Mouse (Mus musculus) ES-Bruce4 (cell line): ENCODE results near the gene Cntnap2. TPM values are rescaled to one million over a fixed set of nuclear protein-coding genes. Genes with fewer than 3 reads are reported as not detected.

Source experiments
- H3K27ac ChIP-seq: 2 replicates; pipeline ENCODE4 v1.5.1; 2012; ENCODE audit warnings: low read length, inconsistent platforms; ENCODE audit not compliant: insufficient read depth
- H3K27me3 ChIP-seq: 2 replicates; pipeline ENCODE4 v1.6.1; 2012; ENCODE audit warnings: mild to moderate bottlenecking, low read length, inconsistent platforms; ENCODE audit not compliant: control insufficient read depth, poor library complexity, insufficient read depth, severe bottlenecking
- H3K36me3 ChIP-seq: 2 replicates; pipeline ENCODE4 v1.6.1; 2012; ENCODE audit warnings: inconsistent platforms, mild to moderate bottlenecking, low read length, moderate library complexity; ENCODE audit not compliant: control insufficient read depth, poor library complexity, insufficient read depth, severe bottlenecking
- H3K4me1 ChIP-seq: one replicate; pipeline ENCODE4 v1.8.1; 2011; ENCODE audit warnings: low read length; ENCODE audit not compliant: control insufficient read depth, insufficient read depth
- H3K4me3 ChIP-seq: 2 replicates; pipeline ENCODE4 v1.5.1; 2011; ENCODE audit warnings: low read depth, mild to moderate bottlenecking, low read length
- H3K9ac ChIP-seq: 2 replicates; pipeline ENCODE4 v1.6.1; 2012; ENCODE audit warnings: low read depth, mild to moderate bottlenecking, inconsistent platforms; ENCODE audit not compliant: poor library complexity, severe bottlenecking
- H3K9me3 ChIP-seq: replicated peaks from 2 replicates; pipeline ENCODE4 v1.6.1; 2012; ENCODE audit warnings: mild to moderate bottlenecking, low read length, inconsistent platforms; ENCODE audit not compliant: control insufficient read depth, poor library complexity, insufficient read depth, severe bottlenecking
- CTCF ChIP-seq: IDR thresholded peaks from one replicate; pipeline ENCODE4 v1.8.1; 2011; ENCODE audit warnings: low read depth, low read length
- EP300 ChIP-seq: IDR thresholded peaks from 2 replicates; pipeline ENCODE4 v1.6.1; 2011; ENCODE audit warnings: low read depth, low read length; ENCODE audit not compliant: insufficient read depth
- POLR2A ChIP-seq: IDR thresholded peaks from one replicate; pipeline ENCODE4 v1.8.1; 2011; ENCODE audit warnings: low read length; ENCODE audit not compliant: insufficient read depth
- polyA plus RNA-seq: library from polyadenylated mRNA; stranded (reverse); fragments of >200 nt; gene quantifications from 2 replicates; pipeline ENCODE4 v1.2.4, GENCODE M21; 2011; ENCODE audit warnings: low read depth; ENCODE audit not compliant: missing spikeins, insufficient read depth, insufficient read length

The Cntnap2 gene
- polyA plus RNA-seq: 4.8 and 7.4 TPM in 2 replicates

GRCm38 (mm10) chr6:45059091-45059490, at the start of gene Cntnap2:
TSS of gene Cntnap2 (plus strand) at chr6:45059357.
- TF ChIP-seq POLR2A (no peak), CTCF (no peak), EP300 (no peak)
- H3K36me3 ChIP-seq: no peaks in the 10 kb centered on the region
- H3K9me3 ChIP-seq: no peaks in the 10 kb centered on the region
- no peak within 1 kb of the TSS for H3K4me3 ChIP-seq
- no peaks in the 10 kb centered on the region for H3K4me1 ChIP-seq
- H3K27me3 ChIP-seq: no peaks in the 10 kb centered on the region; the same call in 1 of the 2 replicates
- no peak within 1 kb of the TSS for H3K27ac ChIP-seq
- no peak within 1 kb of the TSS for H3K9ac ChIP-seq

- Histone ChIP-seq H3K9ac (no peak overlapping the region), H3K27ac (no peak overlapping the region), H3K4me3 (no peak overlapping the region), H3K9me3 (no peaks in the 10 kb centered on the region), H3K27me3 (no peaks in the 10 kb centered on the region; the same call in 1 of the 2 replicates), H3K4me1 (no peaks in the 10 kb centered on the region), H3K36me3 (no peaks in the 10 kb centered on the region)
- TF ChIP-seq CTCF (no peak), POLR2A (no peak), EP300 (no peak)
Measured at GRCm38 (mm10) chr6:45026011-45026682, 33.0 kb upstream of the Cntnap2 start.

GRCm38 (mm10) chr6:45039454-45039853, 19.7 kb upstream of the Cntnap2 start:
- no peak overlapping the region for H3K27ac ChIP-seq
- H3K9ac ChIP-seq: no peak overlapping the region
- H3K36me3 ChIP-seq: no peaks in the 10 kb centered on the region
- H3K27me3 ChIP-seq: no peaks in the 10 kb centered on the region
- TF ChIP-seq POLR2A: no peak
- TF ChIP-seq CTCF: no peak
- no peak for TF ChIP-seq EP300
- H3K4me1 ChIP-seq: no peaks in the 10 kb centered on the region
- H3K4me3 ChIP-seq: no peak overlapping the region
- H3K9me3 ChIP-seq: no peaks in the 10 kb centered on the region

GRCm38 (mm10) chr6:45059556-45060471, 657 bp downstream of the Cntnap2 start:
- Histone ChIP-seq H3K4me1 (no peaks in the 10 kb centered on the region), H3K27me3 (no peaks in the 10 kb centered on the region; the same call in 1 of the 2 replicates), H3K4me3 (no peak overlapping the region), H3K9me3 (no peaks in the 10 kb centered on the region), H3K27ac (no peak overlapping the region), H3K9ac (no peak overlapping the region), H3K36me3 (no peaks in the 10 kb centered on the region)
- TF ChIP-seq POLR2A: no peak
- no peak for TF ChIP-seq CTCF
- no peak for TF ChIP-seq EP300

GRCm38 (mm10) chr6:45062214-45062997, 3.2 kb downstream of the Cntnap2 start:
- H3K4me1 ChIP-seq: no peaks in the 10 kb centered on the region
- no peaks in the 10 kb centered on the region for H3K36me3 ChIP-seq
- no peak overlapping the region for H3K4me3 ChIP-seq
- no peaks in the 10 kb centered on the region for H3K27me3 ChIP-seq
- no peak overlapping the region for H3K27ac ChIP-seq
- no peaks in the 10 kb centered on the region for H3K9me3 ChIP-seq
- TF ChIP-seq CTCF (no peak), POLR2A (no peak), EP300 (no peak)
- H3K9ac ChIP-seq: no peak overlapping the region

GRCm38 (mm10) chr6:45088304-45088703, 29.1 kb downstream of the Cntnap2 start:
- TF ChIP-seq EP300: no peak
- no peak for TF ChIP-seq CTCF
- TF ChIP-seq POLR2A: no peak
- Histone ChIP-seq H3K9me3 (no peaks in the 10 kb centered on the region), H3K9ac (no peak overlapping the region), H3K27ac (no peak overlapping the region), H3K4me3 (no peak overlapping the region), H3K4me1 (no peaks in the 10 kb centered on the region), H3K27me3 (no peaks in the 10 kb centered on the region), H3K36me3 (no peaks in the 10 kb centered on the region)
